Mouse (Mus musculus) kidney, postnatal 4 days (tissue): ENCODE measurements at regions not wholly inside any gene's neighbourhood (a gene's known extent, or its start where the extent isn't known, plus 50 kb on each side); places are given as distances from the start of the nearest gene placed in this dataset.

Experiments
- DNase-seq, 2 experiments: peaks; one replicate each; pipeline ENCODE4 v3.0.0; 2021; ENCODE audit warnings: mixed read lengths in 2 of 2

- DNase-seq = no peak
Measured at GRCm38 (mm10) chr10:19127581-19128291, 112.3 kb upstream of the Tnfaip3 start.

GRCm38 (mm10) chr10:19126922-19127321 is 111.5 kb upstream of the Tnfaip3 start:
- DNase-seq = no peak

- no peak for DNase-seq
Measured at GRCm38 (mm10) chr10:19126438-19126837, 111.0 kb upstream of the Tnfaip3 start.

GRCm38 (mm10) chr10:19123691-19124090 is 108.2 kb upstream of the Tnfaip3 start:
- peak; percentile 7 to 24 for DNase-seq

GRCm38 (mm10) chr10:19122221-19122620 is 106.8 kb upstream of the Tnfaip3 start:
- peak; percentile 11 to 27 for DNase-seq

- no peak for DNase-seq
Measured at GRCm38 (mm10) chr10:19119281-19120049, 104.0 kb upstream of the Tnfaip3 start.

GRCm38 (mm10) chr10:19118569-19119280 is 103.3 kb upstream of the Tnfaip3 start:
- DNase-seq = no peak

GRCm38 (mm10) chr10:19117071-19117605 is 101.7 kb upstream of the Tnfaip3 start:
- no peak for DNase-seq

- DNase-seq = no peak
Measured at GRCm38 (mm10) chr10:19112459-19112858, 97.0 kb upstream of the Tnfaip3 start.

- DNase-seq = no peak
Measured at GRCm38 (mm10) chr10:19105231-19105681, 89.8 kb upstream of the Tnfaip3 start.

- no peak for DNase-seq
Measured at GRCm38 (mm10) chr10:19104671-19105203, 89.3 kb upstream of the Tnfaip3 start.

- DNase-seq = no peak
Measured at GRCm38 (mm10) chr10:19099369-19100285, 84.2 kb upstream of the Tnfaip3 start.

GRCm38 (mm10) chr10:19094297-19094696 is 78.8 kb upstream of the Tnfaip3 start:
- peak; percentile 20 to 45 for DNase-seq

GRCm38 (mm10) chr10:19093689-19094088 is 78.2 kb upstream of the Tnfaip3 start:
- no peak for DNase-seq

GRCm38 (mm10) chr10:19091949-19092348 is 76.5 kb upstream of the Tnfaip3 start:
- DNase-seq = no peak

- no peak for DNase-seq
Measured at GRCm38 (mm10) chr10:19091110-19091509, 75.7 kb upstream of the Tnfaip3 start.

GRCm38 (mm10) chr10:19086995-19087394 is 71.5 kb upstream of the Tnfaip3 start:
- no peak for DNase-seq

GRCm38 (mm10) chr10:19082136-19082535 is 66.7 kb upstream of the Tnfaip3 start:
- no peak for DNase-seq

GRCm38 (mm10) chr10:19078047-19078446 is 62.6 kb upstream of the Tnfaip3 start:
- no peak for DNase-seq

- no peak for DNase-seq
Measured at GRCm38 (mm10) chr10:19068377-19068776, 52.9 kb upstream of the Tnfaip3 start.

- DNase-seq = no peak
Measured at GRCm38 (mm10) chr10:19067623-19068022, 52.2 kb upstream of the Tnfaip3 start.
